Mouse (Mus musculus): ENCODE data around the gene Slc15a1. TPM values are rescaled to one million over a fixed set of nuclear protein-coding genes. Genes with fewer than 3 reads are reported as not detected.

Gene Slc15a1
- polyA plus RNA-seq, 1 experiment from 2014 or later, result 4.4 TPM

DNA sequence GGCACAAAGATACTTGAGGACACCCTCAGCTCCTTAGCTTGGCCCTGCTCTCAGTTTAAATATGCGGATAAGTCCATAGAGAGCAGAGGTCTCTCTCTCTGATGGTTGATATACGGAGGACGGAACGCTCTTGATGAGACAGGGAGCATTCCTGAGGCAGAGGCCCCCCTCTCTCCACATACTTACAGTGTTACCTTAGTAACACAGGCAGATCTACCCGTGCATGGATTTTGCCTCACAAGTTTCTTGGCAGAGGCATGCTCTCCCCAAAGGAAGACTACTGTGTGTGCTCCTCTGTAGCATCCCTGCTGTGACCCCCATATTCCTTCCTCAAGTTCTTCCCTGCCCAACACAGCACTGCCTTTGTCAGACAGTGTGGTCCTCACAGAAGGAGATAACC is 42.3 kb downstream of the Slc15a1 start:
- H3K36me3 ChIP-seq, result no peaks in the 10 kb centered on the region
- no peak overlapping the region for H3K4me3 ChIP-seq
- no peaks in the 10 kb centered on the region for H3K27me3 ChIP-seq
- no peak overlapping the region for H3K4me2 ChIP-seq
- H3K9me3 ChIP-seq, result no peaks in the 10 kb centered on the region
- no peak overlapping the region for H3K27ac ChIP-seq
- no peak for ATAC-seq (ENCODE audit: insufficient number of reproducible peaks, low FRiP score, low TSS enrichment, low read depth)
- H3K4me1 ChIP-seq, result 0 out of 2 replicates have a peak, but pooled peaks cover under 1% of the 10 kb centered on the region
- 59% methylated on average over 5 of the region's 5 CpGs for WGBS
- no peak overlapping the region for H3K9ac ChIP-seq

DNA sequence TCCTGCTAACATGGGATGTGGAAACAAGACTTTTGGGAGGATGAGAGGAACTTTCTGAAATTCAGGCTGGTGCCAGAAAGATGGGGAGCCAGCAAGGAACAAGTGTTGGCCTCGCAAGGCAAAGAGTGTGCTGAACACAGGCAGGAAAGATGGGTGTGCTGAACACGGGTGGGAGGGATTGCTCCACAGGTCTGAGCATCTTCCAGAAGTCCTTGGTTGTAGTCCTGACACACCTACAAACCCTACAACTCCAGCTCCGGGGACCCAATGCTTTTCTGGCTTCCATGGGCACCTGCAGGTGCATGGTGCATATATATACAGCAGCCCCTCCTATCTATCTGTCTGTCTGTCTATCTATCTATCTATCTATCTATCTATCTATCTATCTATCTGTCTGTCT is 44.1 kb downstream of the Slc15a1 start:
- Histone ChIP-seq H3K9ac (no peak overlapping the region), H3K27ac (no peak overlapping the region), H3K36me3 (no peaks in the 10 kb centered on the region), H3K9me3 (no peaks in the 10 kb centered on the region), H3K4me3 (no peak overlapping the region), H3K4me1 (0 out of 2 replicates have a peak, but pooled peaks cover 3% of the 10 kb centered on the region), H3K4me2 (no peak overlapping the region), H3K27me3 (no peaks in the 10 kb centered on the region)
- WGBS, result 75% methylated on average over 3 of the region's 3 CpGs
- ATAC-seq (ENCODE audit: insufficient number of reproducible peaks, low FRiP score, low TSS enrichment, low read depth), result no peak

DNA sequence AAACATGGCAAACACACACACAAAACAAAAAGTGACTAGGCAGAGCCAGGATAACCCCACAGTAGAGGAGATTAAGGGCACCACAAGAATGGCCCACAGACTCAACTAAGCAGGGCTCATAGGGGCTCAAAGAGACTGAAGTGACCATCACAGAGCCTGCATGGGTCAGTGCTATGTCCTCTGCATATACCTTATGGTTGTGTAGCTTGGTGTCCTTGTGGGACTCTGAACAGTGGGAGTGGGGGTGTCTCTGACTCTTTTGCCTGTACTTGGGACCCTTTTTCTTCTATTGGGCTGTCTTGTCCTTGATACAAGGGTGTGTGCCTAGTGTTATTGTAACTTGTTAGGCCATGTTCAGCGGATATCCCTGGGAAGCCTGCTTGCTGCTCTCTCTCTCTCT is 46.5 kb downstream of the Slc15a1 start:
- no peaks in the 10 kb centered on the region for H3K9me3 ChIP-seq
- no peak for ATAC-seq (ENCODE audit: insufficient number of reproducible peaks, low FRiP score, low TSS enrichment, low read depth)
- 68% methylated on average over 1 of the region's 1 CpGs for WGBS

DNA sequence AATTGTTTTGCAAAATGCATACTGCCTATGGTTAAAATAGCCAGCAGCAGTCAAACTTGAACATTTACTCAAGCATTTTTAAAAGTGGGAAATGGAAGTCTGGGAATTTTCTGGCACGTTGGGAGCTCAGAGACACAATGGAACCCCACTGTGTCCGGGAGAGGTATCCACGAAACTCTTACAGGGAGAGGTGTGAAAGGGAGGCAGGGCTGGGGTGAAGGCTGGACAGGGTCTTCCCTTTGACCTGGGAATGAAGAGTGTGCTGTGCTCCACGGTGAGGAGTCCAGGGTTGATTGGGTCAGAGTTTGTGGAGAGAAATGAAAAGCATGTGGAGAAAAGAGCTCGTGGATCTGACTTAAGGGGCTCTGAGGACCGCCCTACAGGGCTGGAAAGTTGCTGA is 47.5 kb downstream of the Slc15a1 start:
- Histone ChIP-seq H3K27me3 (no peaks in the 10 kb centered on the region), H3K4me3 (no peak overlapping the region), H3K4me1 (0 out of 2 replicates have a peak, but pooled peaks cover 3% of the 10 kb centered on the region), H3K9ac (no peak overlapping the region), H3K4me2 (no peak overlapping the region), H3K36me3 (no peaks in the 10 kb centered on the region), H3K9me3 (no peaks in the 10 kb centered on the region), H3K27ac (no peak overlapping the region)
- WGBS, result 46% methylated on average over 6 of the region's 6 CpGs
- ATAC-seq (ENCODE audit: insufficient number of reproducible peaks, low FRiP score, low TSS enrichment, low read depth), result no peak

More for the DNA sequence above, 46.5 kb downstream of the Slc15a1 start:
- Histone ChIP-seq H3K27me3 (no peaks in the 10 kb centered on the region), H3K27ac (no peak overlapping the region), H3K4me3 (no peak overlapping the region), H3K9ac (no peak overlapping the region), H3K36me3 (no peaks in the 10 kb centered on the region), H3K4me1 (0 out of 2 replicates have a peak, but pooled peaks cover 3% of the 10 kb centered on the region), H3K4me2 (no peak overlapping the region)

DNA sequence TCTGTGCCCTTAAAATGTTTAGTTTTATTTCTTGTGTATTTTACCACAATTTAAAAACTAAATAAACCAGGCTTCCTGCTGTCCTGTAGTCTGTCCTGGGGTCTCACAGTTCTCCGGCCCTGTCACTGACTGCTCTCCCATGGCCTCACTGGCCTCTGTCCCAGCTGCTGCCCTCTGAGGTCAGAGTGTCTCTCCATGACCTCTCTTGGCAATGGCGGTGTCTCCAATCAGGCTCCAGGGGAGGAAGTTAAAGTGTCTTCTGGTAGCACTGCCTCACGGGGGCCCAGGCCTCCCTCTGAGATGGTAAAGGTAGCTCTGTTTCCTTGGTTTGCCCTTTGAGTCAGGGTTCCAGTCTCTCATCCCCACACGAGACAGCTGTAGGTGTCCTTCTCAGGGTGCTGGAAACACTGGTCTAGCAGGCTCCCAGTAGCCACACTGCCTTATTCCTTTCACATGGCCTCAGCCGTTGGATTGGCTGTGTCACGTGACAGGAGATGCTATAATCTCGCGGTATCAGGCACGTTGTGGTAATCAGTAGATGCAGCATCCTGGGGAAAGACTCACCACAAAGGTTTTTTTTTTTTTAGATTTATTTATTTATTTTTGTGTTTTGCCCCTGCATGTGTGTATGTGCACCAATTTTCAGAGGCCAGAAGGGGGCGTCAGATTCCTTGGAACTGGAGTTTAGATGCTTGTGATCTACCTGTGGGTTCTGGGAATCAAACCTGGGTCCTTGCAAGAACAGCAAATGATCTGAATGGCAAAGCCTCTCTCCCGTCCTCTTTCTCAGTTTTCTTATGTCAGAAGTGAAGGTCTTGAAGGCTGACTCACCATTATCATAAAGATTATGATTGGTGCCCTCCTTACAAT is 48.4 kb downstream of the Slc15a1 start:
- ATAC-seq (ENCODE audit: insufficient number of reproducible peaks, low FRiP score, low TSS enrichment, low read depth), result no peak
- Histone ChIP-seq H3K4me1 (0 out of 2 replicates have a peak, but pooled peaks cover 3% of the 10 kb centered on the region), H3K27me3 (no peaks in the 10 kb centered on the region), H3K27ac (no peak overlapping the region), H3K36me3 (no peaks in the 10 kb centered on the region), H3K4me2 (no peak overlapping the region), H3K9ac (no peak overlapping the region), H3K4me3 (no peak overlapping the region), H3K9me3 (no peaks in the 10 kb centered on the region)
- 83% methylated on average over 11 of the region's 11 CpGs for WGBS

DNA sequence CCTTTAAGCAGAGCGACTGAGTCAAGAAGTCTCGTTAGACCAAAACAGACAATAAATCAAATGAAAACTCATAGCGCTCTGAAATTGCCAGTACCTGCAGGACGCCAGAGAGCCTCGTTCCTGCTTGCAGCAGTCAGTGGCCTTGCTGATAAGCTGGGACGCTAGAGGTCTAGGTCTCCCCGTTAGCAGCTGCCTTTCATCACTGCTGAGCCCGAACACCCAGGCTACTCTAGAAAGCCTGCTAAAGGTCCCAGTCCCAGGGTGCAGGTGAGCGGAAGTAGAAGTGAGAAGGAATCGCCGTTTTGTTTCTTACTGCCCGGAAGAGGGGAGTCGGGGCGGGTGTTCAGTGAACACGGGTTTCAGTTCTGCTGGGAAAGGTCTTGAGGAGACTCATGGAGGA is 49.1 kb downstream of the Slc15a1 start:
- no peak overlapping the region for H3K9ac ChIP-seq
- H3K4me2 ChIP-seq, result no peak overlapping the region
- no peaks in the 10 kb centered on the region for H3K27me3 ChIP-seq
- no peaks in the 10 kb centered on the region for H3K36me3 ChIP-seq
- H3K9me3 ChIP-seq, result no peaks in the 10 kb centered on the region
- 84% methylated on average over 15 of the region's 15 CpGs for WGBS
- no peak overlapping the region for H3K27ac ChIP-seq
- no peak for ATAC-seq (ENCODE audit: insufficient number of reproducible peaks, low FRiP score, low TSS enrichment, low read depth)
- 0 out of 2 replicates have a peak, but pooled peaks cover 4% of the 10 kb centered on the region for H3K4me1 ChIP-seq
- H3K4me3 ChIP-seq, result no peak overlapping the region

DNA sequence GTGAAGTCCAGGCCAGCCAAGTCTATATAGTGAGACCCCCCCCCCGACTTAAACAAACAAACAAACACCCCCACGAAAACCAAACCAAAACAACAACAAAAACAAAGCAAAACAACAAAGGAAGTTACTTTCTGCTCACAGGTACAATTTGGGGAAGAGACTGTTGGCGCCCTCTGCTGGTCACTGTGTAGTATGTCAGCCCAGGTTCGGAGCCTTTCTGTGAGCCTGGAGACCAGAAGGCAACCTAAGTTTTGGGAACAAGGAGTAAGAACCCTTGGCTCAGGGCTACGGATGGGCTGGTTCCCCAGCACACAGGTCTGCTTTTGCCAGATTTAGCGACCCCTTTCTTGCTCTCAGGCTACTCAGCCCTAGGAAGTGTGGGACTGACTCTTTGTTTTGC is 49.5 kb downstream of the Slc15a1 start:
- Histone ChIP-seq H3K36me3 (no peaks in the 10 kb centered on the region), H3K4me1 (0 out of 2 replicates have a peak, but pooled peaks cover 6% of the 10 kb centered on the region), H3K4me3 (no peak overlapping the region), H3K27ac (no peak overlapping the region), H3K9me3 (no peaks in the 10 kb centered on the region), H3K4me2 (no peak overlapping the region), H3K27me3 (no peaks in the 10 kb centered on the region), H3K9ac (no peak overlapping the region)
- ATAC-seq (ENCODE audit: insufficient number of reproducible peaks, low FRiP score, low TSS enrichment, low read depth), result no peak
- 9% methylated on average over 6 of the region's 6 CpGs for WGBS

DNA sequence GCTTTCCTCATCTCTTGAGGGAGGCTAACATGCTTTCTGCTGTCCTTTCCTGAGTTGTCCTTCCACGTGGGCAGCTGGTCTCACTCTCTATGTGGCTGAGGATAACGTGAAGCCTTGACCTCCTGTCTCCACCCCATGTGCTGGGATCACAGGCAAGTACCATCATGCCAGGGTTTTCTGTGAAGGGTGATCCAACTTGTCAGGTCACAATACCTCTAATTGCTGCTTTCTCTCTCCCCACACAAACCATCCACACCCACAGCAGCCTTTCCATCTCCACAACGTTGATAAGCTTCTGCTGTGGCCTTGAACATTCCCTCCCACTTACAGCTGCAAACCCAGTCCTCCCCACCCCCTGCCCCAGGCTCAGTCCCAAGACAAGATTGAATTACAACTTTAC is 51.9 kb downstream of the Slc15a1 start:
- Histone ChIP-seq H3K36me3 (no peaks in the 10 kb centered on the region), H3K4me1 (0 out of 2 replicates have a peak, but pooled peaks cover 6% of the 10 kb centered on the region), H3K27me3 (no peaks in the 10 kb centered on the region), H3K27ac (no peak overlapping the region), H3K9me3 (no peaks in the 10 kb centered on the region), H3K4me2 (no peak overlapping the region), H3K9ac (no peak overlapping the region), H3K4me3 (no peak overlapping the region)
- no peak for ATAC-seq (ENCODE audit: insufficient number of reproducible peaks, low FRiP score, low TSS enrichment, low read depth)
- 50% methylated on average over 3 of the region's 3 CpGs for WGBS

DNA sequence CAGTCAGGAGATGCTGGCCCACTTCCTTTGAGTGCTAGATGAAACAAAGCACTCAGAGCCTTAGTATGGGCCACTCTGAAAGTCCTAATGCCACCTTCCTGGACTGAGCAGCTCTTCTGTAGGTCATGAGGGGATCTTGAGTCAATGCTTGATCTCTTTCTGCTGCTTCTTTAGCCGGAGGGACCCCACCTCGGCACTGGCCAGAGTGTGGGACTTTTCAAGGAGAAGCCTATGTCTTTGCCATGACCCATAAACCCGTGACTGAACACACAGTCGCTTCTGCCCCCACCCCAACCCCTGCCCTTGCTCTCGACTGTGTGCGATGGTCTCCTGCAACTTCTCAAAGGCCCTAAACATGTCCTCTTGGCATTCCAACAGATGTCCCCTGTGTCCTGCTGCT is 52.8 kb downstream of the Slc15a1 start:
- no peaks in the 10 kb centered on the region for H3K27me3 ChIP-seq
- no peaks in the 10 kb centered on the region for H3K36me3 ChIP-seq
- WGBS, result 80% methylated on average over 6 of the region's 6 CpGs
- ATAC-seq (ENCODE audit: insufficient number of reproducible peaks, low FRiP score, low TSS enrichment, low read depth), result no peak
- H3K27ac ChIP-seq, result no peak overlapping the region
- no peak overlapping the region for H3K4me3 ChIP-seq
- no peak overlapping the region for H3K4me2 ChIP-seq
- no peak overlapping the region for H3K9ac ChIP-seq
- no peaks in the 10 kb centered on the region for H3K9me3 ChIP-seq
- H3K4me1 ChIP-seq, result 0 out of 2 replicates have a peak, but pooled peaks cover 3% of the 10 kb centered on the region

DNA sequence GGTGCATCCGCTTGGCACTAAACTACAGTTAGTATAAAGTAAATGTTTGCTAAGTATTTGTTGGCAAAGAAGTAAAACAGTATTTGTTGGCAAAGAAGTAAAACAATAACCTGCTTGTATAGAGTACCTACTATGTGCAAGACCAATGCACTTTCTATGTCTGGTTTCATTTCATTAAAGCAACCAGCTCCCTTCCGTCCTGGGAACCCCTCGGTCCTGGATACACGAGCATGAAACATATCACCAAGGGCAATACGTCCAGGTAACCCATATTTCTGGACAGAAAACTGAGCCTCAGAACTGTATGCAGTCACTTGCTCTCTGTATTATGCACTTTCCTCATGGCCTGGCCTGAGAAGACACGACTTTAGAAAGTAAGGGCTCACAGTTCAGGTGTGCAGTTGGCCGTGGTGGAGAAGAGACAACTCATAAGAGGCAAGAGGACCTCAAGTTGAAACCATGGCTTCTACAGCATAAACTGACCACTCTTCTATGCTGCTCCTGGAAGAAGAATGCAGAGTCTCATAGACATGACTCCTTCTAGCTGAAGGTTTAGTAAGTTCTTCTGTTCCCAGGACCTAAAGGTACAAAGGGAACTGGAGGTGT is 53.5 kb downstream of the Slc15a1 start:
- 64% methylated on average over 7 of the region's 7 CpGs for WGBS
- no peaks in the 10 kb centered on the region for H3K36me3 ChIP-seq
- no peak overlapping the region for H3K4me3 ChIP-seq
- H3K4me1 ChIP-seq, result 0 out of 2 replicates have a peak, but pooled peaks cover 3% of the 10 kb centered on the region
- H3K9ac ChIP-seq, result no peak overlapping the region
- no peak for ATAC-seq (ENCODE audit: insufficient number of reproducible peaks, low FRiP score, low TSS enrichment, low read depth)
- no peak overlapping the region for H3K27ac ChIP-seq
- no peak overlapping the region for H3K4me2 ChIP-seq
- no peaks in the 10 kb centered on the region for H3K27me3 ChIP-seq
- H3K9me3 ChIP-seq, result no peaks in the 10 kb centered on the region

DNA sequence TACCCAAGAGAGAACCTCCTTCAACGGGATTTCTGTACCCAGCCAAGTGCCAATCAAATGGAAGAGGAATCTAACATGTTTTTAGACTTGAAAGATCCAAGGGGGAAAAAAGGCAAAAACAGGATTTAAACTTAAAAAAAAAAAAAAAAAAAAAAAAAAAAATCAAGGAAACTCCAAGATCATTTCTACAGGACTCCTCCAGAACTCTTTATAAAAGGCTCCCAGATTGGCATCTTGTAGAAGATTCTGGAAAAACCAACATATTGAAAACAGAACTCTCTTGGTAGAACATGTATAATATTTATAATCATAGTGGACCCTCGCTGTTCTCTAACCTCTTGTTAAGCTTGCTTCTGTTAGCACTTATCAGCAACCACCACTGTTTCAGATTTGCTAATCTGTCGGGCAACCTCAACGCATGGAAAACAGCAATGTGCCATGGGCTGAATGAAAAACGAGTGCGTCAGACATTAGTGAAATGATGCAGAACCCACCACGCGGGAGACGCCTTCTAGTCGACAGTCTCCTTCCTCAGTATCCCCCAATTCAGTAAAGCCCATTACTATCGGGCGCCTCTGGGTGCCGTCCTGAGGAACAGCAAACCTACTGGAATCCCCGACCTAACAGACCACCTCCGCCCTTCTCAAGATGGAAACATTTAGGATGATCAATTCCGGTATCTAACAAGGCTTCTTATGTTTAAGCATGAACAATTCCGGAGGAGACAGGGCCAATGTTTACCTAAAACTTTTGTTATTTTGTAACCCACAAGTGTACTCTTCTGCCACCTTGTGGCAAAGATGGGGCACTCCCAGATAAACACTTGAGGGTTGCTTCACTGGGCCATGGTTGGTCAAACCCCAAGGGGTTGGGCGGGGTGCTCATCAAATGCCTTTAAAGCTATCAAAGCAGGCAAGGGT is 54.3 kb downstream of the Slc15a1 start:
- Histone ChIP-seq H3K27me3 (no peaks in the 10 kb centered on the region), H3K4me3 (peak overlapping the region; percentile 27), H3K36me3 (no peaks in the 10 kb centered on the region), H3K9me3 (no peaks in the 10 kb centered on the region), H3K4me1 (0 out of 2 replicates have a peak, but pooled peaks cover 3% of the 10 kb centered on the region), H3K4me2 (peak overlapping the region; percentile 48), H3K27ac (no peak overlapping the region), H3K9ac (no peak overlapping the region)
- 21% methylated on average over 18 of the region's 18 CpGs for WGBS
- no peak for ATAC-seq (ENCODE audit: insufficient number of reproducible peaks, low FRiP score, low TSS enrichment, low read depth)

All from limb, embryonic 15.5 days (tissue).